Mouse (Mus musculus): ENCODE results near the gene Pklr. TPM values are rescaled to one million over a fixed set of nuclear protein-coding genes. Genes with fewer than 3 reads are reported as not detected.
A peak's percentile ranks its signal among the peaks of the same experiment; 100 is the strongest.

The Pklr gene
- polyA plus RNA-seq, 1 experiment = not detected

DNA sequence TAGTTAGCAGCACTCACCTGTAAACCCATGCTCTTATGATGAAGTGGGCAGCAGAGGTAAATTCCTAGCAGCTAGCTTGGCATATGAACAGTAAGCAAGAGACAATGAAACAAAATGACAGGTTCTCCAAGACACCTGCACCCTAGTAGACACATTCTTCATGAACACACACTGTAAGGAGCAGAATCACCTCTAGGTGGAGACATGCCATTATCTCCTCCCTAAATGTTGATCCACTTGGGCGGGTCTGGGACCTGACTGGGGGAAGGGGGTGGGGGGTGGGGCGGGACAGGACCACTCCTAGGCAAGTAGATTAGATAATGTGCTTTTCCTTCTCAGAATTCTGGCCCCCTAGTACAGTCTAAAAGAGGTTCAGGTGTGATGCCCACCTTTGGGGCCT is 20.4 kb upstream of the Pklr start:
- TF ChIP-seq POLR2A (IDR thresholded peaks at IDR 0.05; ENCODE audit: borderline replicate concordance, low read depth, low read length) = no peak
- TF ChIP-seq CTCF (IDR thresholded peaks at IDR 0.05; ENCODE audit: low read depth, low read length) = peak; percentile 22; the same call in 1 of the 2 replicates
- Histone ChIP-seq H3K4me1 (ENCODE audit: control insufficient read depth, insufficient read depth, low read length) (no peaks in the 10 kb centered on the region), H3K4me3 (ENCODE audit: insufficient read depth, low read length) (no peak overlapping the region), H3K27ac (ENCODE audit: insufficient read depth, low read depth, low read length) (no peak overlapping the region)

DNA sequence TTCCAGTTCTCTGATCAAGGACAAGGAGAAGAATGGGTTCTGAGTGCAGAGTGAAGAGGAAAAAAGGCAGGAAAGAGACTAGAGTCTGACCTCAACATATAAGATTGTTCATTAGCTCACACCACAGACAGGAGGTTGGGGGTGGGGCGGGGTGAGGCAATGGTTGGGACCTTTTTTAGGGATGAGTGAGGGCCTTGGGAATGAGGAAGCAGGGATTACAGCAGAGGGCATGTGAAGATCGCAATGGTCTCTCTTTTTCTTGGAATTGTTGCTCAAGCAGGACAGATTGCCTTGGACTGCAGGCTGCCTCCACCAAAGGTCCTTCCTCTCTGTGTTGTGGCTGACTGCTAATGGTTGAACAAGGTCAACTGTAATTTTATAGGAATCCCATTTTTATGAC is 12.6 kb upstream of the Pklr start:
- TF ChIP-seq POLR2A (IDR thresholded peaks at IDR 0.05; ENCODE audit: borderline replicate concordance, low read depth, low read length) = no peak
- no peak for TF ChIP-seq CTCF (IDR thresholded peaks at IDR 0.05; ENCODE audit: low read depth, low read length)
- H3K4me1 ChIP-seq (ENCODE audit: control insufficient read depth, insufficient read depth, low read length) = peaks cover 4% of the 10 kb centered on the region
- H3K27ac ChIP-seq (ENCODE audit: insufficient read depth, low read depth, low read length) = no peak overlapping the region
- H3K4me3 ChIP-seq (ENCODE audit: insufficient read depth, low read length) = no peak overlapping the region

DNA sequence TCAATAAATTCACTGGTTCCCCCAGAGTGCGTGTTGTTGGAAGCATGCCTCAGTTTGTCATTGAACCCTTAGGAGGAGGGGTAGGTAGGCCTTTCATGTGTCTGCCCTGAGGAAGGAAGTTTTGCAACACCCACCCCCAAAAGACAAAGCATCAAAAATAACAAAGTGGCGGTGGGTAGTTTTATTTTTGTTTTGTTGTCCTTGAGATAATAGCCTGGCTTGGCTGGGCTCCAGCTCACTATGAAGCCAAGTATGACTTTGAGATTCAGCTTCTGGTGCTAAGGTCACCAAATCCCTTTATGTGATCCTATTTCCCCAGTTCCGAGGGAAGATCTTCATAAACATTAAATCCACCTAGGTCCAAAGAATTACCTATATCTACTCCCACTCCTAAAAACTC is 11.7 kb upstream of the Pklr start:
- Histone ChIP-seq H3K4me1 (ENCODE audit: control insufficient read depth, insufficient read depth, low read length) (peaks cover 4% of the 10 kb centered on the region), H3K27ac (ENCODE audit: insufficient read depth, low read depth, low read length) (no peak overlapping the region), H3K4me3 (ENCODE audit: insufficient read depth, low read length) (no peak overlapping the region)
- TF ChIP-seq CTCF (IDR thresholded peaks at IDR 0.05; ENCODE audit: low read depth, low read length) (no peak), POLR2A (IDR thresholded peaks at IDR 0.05; ENCODE audit: borderline replicate concordance, low read depth, low read length) (no peak)

DNA sequence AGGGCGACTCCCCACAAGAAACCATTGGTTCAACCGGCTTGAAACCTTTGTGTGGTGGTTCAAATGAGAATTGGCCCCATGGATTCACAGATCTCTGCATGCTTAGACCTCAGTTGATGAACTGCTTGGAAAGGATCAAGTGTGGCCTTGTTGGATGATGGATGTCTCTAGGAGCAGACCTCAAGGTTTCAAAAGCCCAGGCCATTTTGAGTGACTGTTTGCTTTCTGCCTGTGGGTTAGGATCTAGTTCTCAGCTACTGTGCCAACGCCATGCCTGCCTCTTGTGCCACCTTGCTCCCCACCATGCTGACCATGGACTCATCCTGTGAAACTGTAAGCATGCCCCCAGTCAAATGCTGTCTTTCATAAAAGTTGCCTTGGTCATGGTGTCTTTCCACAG is 10.0 kb upstream of the Pklr start:
- Histone ChIP-seq H3K4me3 (ENCODE audit: insufficient read depth, low read length) (no peak overlapping the region), H3K4me1 (ENCODE audit: control insufficient read depth, insufficient read depth, low read length) (peaks cover 6% of the 10 kb centered on the region), H3K27ac (ENCODE audit: insufficient read depth, low read depth, low read length) (no peak overlapping the region)
- TF ChIP-seq POLR2A (IDR thresholded peaks at IDR 0.05; ENCODE audit: borderline replicate concordance, low read depth, low read length) = no peak
- TF ChIP-seq CTCF (IDR thresholded peaks at IDR 0.05; ENCODE audit: low read depth, low read length) = no peak

DNA sequence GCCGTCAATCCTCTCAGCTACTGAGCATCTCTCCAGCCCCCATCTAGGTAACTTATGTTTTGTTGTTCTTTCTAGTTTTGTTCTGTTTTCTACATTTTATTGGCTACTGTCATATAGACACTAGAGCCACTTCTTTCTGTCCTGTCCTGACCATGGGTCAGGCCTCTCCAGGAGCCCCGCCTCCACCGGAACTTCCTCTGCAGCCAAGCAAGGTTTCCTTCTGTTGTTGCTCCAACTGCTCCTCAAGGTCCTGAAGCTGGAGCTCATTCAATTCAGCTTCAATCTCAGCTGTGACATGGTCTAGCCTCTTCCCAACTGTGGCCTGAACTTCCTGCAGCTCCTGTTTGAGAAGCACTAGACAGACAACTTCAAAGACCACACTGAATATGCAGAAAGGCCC is 6.0 kb upstream of the Pklr start:
- H3K4me3 ChIP-seq (ENCODE audit: insufficient read depth, low read length) = no peak overlapping the region
- H3K4me1 ChIP-seq (ENCODE audit: control insufficient read depth, insufficient read depth, low read length) = peaks cover 2% of the 10 kb centered on the region; the same call in 1 of the 2 replicates
- TF ChIP-seq CTCF (IDR thresholded peaks at IDR 0.05; ENCODE audit: low read depth, low read length) (no peak), POLR2A (IDR thresholded peaks at IDR 0.05; ENCODE audit: borderline replicate concordance, low read depth, low read length) (no peak)
- H3K27ac ChIP-seq (ENCODE audit: insufficient read depth, low read depth, low read length) = no peak overlapping the region

DNA sequence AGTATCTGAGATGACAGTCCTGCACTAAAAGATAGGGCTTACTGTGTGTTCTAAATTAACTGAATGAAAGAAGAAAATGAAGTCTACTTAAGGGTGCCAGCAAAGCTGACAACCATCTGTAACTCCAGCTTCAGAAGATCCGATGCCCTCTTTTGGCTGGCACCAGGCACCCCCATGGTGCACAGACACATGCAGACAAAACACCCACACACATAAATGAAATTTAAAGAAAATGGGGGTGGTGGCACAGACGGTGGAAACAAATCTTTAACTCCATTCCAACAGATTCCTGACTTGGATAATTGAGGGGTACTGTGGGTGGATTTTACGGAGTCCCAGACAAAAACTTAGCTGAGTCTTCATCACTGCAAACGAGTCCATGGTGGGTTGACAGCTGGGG is 4.1 kb upstream of the Pklr start:
- Histone ChIP-seq H3K4me1 (ENCODE audit: control insufficient read depth, insufficient read depth, low read length) (peaks cover 2% of the 10 kb centered on the region; the same call in 1 of the 2 replicates), H3K27ac (ENCODE audit: insufficient read depth, low read depth, low read length) (no peak overlapping the region), H3K4me3 (ENCODE audit: insufficient read depth, low read length) (no peak overlapping the region)
- no peak for TF ChIP-seq POLR2A (IDR thresholded peaks at IDR 0.05; ENCODE audit: borderline replicate concordance, low read depth, low read length)
- no peak for TF ChIP-seq CTCF (IDR thresholded peaks at IDR 0.05; ENCODE audit: low read depth, low read length)

DNA sequence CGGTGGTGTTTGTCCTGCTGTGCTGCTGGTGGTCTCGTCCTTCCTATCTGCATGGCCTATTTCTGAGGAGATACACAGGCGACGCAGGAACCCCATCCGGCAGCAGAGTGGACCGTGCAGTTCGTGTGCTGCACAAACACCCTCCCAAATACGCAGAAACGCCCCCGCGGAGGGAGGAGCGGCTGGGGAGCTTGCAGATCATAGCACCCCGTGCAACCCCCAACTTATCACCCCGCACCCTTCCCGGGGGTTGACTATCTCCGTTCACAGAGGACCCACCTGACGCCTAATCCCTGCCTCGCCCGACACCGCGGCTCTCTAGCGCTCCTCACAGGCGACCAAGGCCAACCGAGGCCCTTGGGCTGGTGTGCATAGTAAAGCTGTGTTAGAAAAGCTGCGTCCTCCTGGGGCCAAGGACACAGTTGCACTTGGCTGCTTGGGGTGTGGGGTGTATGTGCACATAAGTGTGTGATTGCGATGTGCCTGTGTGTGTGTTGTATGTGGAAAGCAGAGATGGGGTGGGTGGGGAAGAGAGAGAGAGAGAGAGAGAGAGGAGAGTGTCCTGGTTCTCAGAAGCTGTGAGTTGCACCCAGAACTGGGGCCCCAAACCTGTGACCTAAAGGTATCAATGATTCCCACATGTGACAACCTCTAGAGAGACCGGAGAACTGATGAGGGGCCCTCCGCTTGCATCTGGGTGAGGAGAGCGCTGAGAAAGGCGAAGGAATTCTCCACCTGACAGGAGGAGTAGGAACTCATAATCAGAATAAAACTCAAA is 3.5 kb upstream of the Pklr start:
- H3K4me3 ChIP-seq (ENCODE audit: insufficient read depth, low read length) = no peak overlapping the region
- TF ChIP-seq POLR2A (IDR thresholded peaks at IDR 0.05; ENCODE audit: borderline replicate concordance, low read depth, low read length) = no peak
- no peak for TF ChIP-seq CTCF (IDR thresholded peaks at IDR 0.05; ENCODE audit: low read depth, low read length)
- H3K4me1 ChIP-seq (ENCODE audit: control insufficient read depth, insufficient read depth, low read length) = peaks cover 2% of the 10 kb centered on the region; the same call in 1 of the 2 replicates
- no peak overlapping the region for H3K27ac ChIP-seq (ENCODE audit: insufficient read depth, low read depth, low read length)

DNA sequence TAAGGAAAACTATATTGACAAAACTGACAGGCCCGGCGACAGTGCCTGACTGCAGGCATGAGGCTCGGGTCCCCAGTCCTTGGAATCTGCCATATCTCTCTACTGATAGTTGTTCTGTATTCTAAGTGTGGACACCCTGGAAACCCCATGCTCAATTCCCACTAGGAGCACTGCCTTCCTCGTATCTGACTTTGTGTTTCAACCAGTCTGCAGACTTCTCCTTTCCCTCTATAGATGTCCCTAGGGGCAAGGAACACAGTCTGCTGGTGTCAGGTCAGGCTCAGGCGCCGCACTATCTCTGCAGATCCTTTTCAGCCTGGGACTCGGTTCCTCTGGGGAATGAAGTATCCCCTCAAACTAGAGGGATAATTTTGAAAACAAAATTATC is 2.9 kb upstream of the Pklr start:
- no peak overlapping the region for H3K4me3 ChIP-seq (ENCODE audit: insufficient read depth, low read length)
- H3K4me1 ChIP-seq (ENCODE audit: control insufficient read depth, insufficient read depth, low read length) = peaks cover 2% of the 10 kb centered on the region; the same call in 1 of the 2 replicates
- TF ChIP-seq CTCF (IDR thresholded peaks at IDR 0.05; ENCODE audit: low read depth, low read length) (no peak), POLR2A (IDR thresholded peaks at IDR 0.05; ENCODE audit: borderline replicate concordance, low read depth, low read length) (no peak)
- H3K27ac ChIP-seq (ENCODE audit: insufficient read depth, low read depth, low read length) = no peak overlapping the region

DNA sequence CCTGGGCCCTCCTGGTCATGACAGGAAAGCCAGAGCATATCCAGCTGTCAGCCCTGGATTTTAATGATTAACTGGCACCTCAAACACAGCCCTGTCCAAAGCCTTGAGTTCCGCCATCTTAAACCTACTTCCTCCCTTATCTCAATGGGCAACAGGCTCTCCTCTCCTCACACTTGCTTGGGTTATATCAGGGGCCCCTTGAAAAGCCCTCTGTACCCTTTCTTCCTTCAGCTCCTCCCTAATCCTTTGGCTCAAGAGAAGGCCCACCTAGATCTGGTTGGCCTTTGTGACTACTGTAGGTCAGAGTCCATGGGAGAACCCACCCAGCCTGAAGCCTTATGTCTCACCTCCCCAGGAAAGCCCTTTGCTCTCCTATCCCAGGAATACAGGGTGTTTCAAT is 2.2 kb upstream of the Pklr start:
- no peak overlapping the region for H3K27ac ChIP-seq (ENCODE audit: insufficient read depth, low read depth, low read length)
- no peak for TF ChIP-seq CTCF (IDR thresholded peaks at IDR 0.05; ENCODE audit: low read depth, low read length)
- TF ChIP-seq POLR2A (IDR thresholded peaks at IDR 0.05; ENCODE audit: borderline replicate concordance, low read depth, low read length) = no peak
- no peak overlapping the region for H3K4me3 ChIP-seq (ENCODE audit: insufficient read depth, low read length)
- peaks cover 2% of the 10 kb centered on the region; the same call in 1 of the 2 replicates for H3K4me1 ChIP-seq (ENCODE audit: control insufficient read depth, insufficient read depth, low read length)

DNA sequence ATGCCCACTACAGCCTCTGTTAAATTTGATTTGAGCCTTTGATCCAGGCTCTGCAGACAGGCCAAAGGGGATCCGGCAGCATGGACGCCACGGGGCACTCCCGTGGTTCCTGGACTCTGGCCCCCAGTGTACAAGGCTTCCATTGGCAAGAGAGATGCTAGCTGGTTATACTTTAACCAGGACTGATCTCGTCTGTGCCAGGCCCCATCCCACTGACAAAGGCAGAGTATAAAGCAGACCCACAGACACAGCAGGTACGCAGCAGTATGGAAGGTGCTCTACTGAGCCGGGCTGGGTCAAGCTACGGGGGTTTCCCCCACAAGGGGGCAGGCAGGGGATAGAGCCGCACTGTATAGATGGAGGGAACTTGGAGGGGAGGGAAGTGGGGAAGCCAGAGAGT is 423 bp downstream of the Pklr start:
- no peak overlapping the region for H3K27ac ChIP-seq (ENCODE audit: insufficient read depth, low read depth, low read length)
- TF ChIP-seq CTCF (IDR thresholded peaks at IDR 0.05; ENCODE audit: low read depth, low read length) = no peak
- no peak overlapping the region for H3K4me3 ChIP-seq (ENCODE audit: insufficient read depth, low read length)
- no peaks in the 10 kb centered on the region for H3K4me1 ChIP-seq (ENCODE audit: control insufficient read depth, insufficient read depth, low read length)

Data from bone marrow macrophage, adult 2 months (primary cell).